Mouse (Mus musculus): ENCODE measurements around the gene Tex37.

GRCm38 (mm10) chr6:70956936-70957335 lies 38.2 kb upstream of the Tex37 start:
- TF ChIP-seq EP300 (optimal IDR thresholded peaks at IDR 0.05) (no peak), CTCF (IDR thresholded peaks at IDR 0.05; ENCODE audit: low read depth) (no peak)

Measured in stomach, postnatal 0 days (tissue).